Mouse (Mus musculus) heart, embryonic 15.5 days (tissue): ENCODE data around the gene Wdr25. TPM values are rescaled to one million over a fixed set of nuclear protein-coding genes. Genes with fewer than 3 reads are reported as not detected.

ENCODE experiments used
- ATAC-seq: fragments of 200-750 bp; cut with Nextera tagmentation; replicated peaks from 2 replicates; pipeline ENCODE4 v1.8.0; 2017; ENCODE audit warnings: low read depth, moderate TSS enrichment; ENCODE audit not compliant: insufficient number of reproducible peaks, insufficient read depth, low FRiP score
- H3K27ac ChIP-seq: fragments of 300-500 bp; sonication (generic); 2 replicates; pipeline ENCODE4 v1.5.1; 2015; ENCODE audit warnings: mild to moderate bottlenecking, inconsistent platforms
- H3K27me3 ChIP-seq: fragments of 300-500 bp; sonication (generic); 2 replicates; pipeline ENCODE4 v1.6.1; 2015; ENCODE audit warnings: inconsistent platforms
- H3K36me3 ChIP-seq: fragments of 300-500 bp; sonication (generic); 2 replicates; pipeline ENCODE4 v1.6.1; 2015; ENCODE audit warnings: mild to moderate bottlenecking, inconsistent platforms
- H3K4me1 ChIP-seq: fragments of 300-500 bp; sonication (generic); replicated peaks from 2 replicates; pipeline ENCODE4 v1.6.1; 2015; ENCODE audit warnings: inconsistent platforms
- H3K4me2 ChIP-seq: fragments of 300-500 bp; sonication (generic); 2 replicates; pipeline ENCODE4 v1.6.1; 2015; ENCODE audit warnings: inconsistent platforms, mild to moderate bottlenecking, moderate library complexity
- H3K4me3 ChIP-seq: fragments of 300-500 bp; sonication (generic); 2 replicates; pipeline ENCODE4 v1.5.1; 2015; ENCODE audit warnings: mild to moderate bottlenecking, inconsistent platforms
- H3K9ac ChIP-seq: fragments of 300-500 bp; sonication (generic); 2 replicates; pipeline ENCODE4 v1.6.1; 2015; ENCODE audit warnings: mild to moderate bottlenecking, inconsistent platforms
- H3K9me3 ChIP-seq: fragments of 300-500 bp; sonication (generic); replicated peaks from 2 replicates; pipeline ENCODE4 v1.6.1; 2016; ENCODE audit warnings: inconsistent platforms
- WGBS: fragments of 180-500 bp; shearing (Covaris S2); methylation state at CpG from one replicate; pipeline ENCODE4 v1.1.7; 2015; ENCODE audit warnings: mixed read lengths; 5-methylcytosine and 5-hydroxymethylcytosine counted together
- polyA plus RNA-seq: library from polyadenylated mRNA; unstranded; fragments of >200 nt; fragmentation: Nextera tagmentation; extraction: Ambion mirVana; gene quantifications from 2 replicates; pipeline ENCODE4 v1.2.1, GENCODE M21; 2015

Wdr25 gene
- polyA plus RNA-seq, 1 experiment from 2014 or later: 3.8 TPM

DNA sequence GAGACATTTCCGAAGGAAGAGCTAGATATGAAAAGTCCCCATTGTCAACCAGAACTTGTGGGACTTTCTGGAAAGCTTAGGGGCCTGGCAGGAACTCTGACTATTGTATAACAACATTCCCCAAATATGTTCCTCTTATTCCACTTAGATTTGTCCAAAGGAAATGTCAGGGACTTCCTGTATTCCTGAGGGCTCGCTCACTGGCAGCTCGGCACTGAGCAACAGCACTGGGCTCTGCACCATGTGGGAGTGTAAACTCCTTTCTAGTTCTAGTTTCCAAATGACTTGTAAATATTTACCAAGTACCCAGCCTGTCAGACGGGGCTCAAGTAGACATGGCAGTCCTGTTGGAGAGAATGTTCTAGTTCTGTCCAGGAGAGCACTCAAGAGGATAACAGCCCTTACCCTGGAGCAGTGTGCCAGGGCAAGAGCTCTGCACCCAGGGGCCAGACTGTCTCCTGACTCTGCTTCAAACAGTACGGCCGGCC is 28.4 kb upstream of the Wdr25 start:
- no peaks in the 10 kb centered on the region for H3K9me3 ChIP-seq
- H3K27me3 ChIP-seq: no peaks in the 10 kb centered on the region
- H3K36me3 ChIP-seq: peaks cover 65% of the 10 kb centered on the region
- no peak overlapping the region for H3K9ac ChIP-seq
- ATAC-seq: no peak; the same call in 1 of the 2 replicates
- 0 out of 2 replicates have a peak, but pooled peaks cover 3% of the 10 kb centered on the region for H3K4me1 ChIP-seq
- 80% methylated on average over 6 of the region's 6 CpGs for WGBS
- H3K27ac ChIP-seq: peak overlapping the region; percentile 64
- no peak overlapping the region for H3K4me3 ChIP-seq
- no peak overlapping the region for H3K4me2 ChIP-seq

GRCm38 (mm10) chr12:108869575-108869974 is 23.9 kb upstream of the Wdr25 start:
- Histone ChIP-seq H3K4me1 (0 out of 2 replicates have a peak, but pooled peaks cover 1% of the 10 kb centered on the region), H3K27me3 (no peaks in the 10 kb centered on the region), H3K36me3 (peaks cover 73% of the 10 kb centered on the region), H3K4me2 (no peak overlapping the region), H3K27ac (no peak overlapping the region), H3K9me3 (no peaks in the 10 kb centered on the region), H3K4me3 (no peak overlapping the region), H3K9ac (no peak overlapping the region)
- ATAC-seq: no peak
- 86% methylated on average over 2 of the region's 2 CpGs for WGBS

DNA sequence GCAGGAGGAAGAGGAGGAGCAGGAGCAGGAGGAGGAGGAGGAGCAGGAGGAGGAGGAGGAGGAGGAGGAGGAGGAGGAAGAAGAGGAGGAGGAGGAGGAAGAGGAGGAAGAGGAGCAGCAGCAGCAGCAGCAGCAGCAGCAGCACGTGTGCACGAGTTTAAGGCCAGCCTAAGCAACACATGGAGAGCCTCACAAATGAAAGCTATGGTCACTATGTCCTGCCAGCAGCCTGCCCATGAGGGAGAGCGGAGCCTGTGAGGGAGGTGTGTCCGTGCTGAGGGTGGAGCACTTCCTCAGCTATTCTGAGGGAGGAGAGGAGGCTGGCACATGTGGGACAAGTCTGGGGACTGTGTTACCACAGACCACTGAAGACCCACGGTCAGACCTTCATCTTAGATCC is 20.3 kb upstream of the Wdr25 start:
- no peak for ATAC-seq
- no peak overlapping the region for H3K27ac ChIP-seq
- H3K4me2 ChIP-seq: no peak overlapping the region
- no peaks in the 10 kb centered on the region for H3K27me3 ChIP-seq
- H3K9me3 ChIP-seq: no peaks in the 10 kb centered on the region
- H3K9ac ChIP-seq: no peak overlapping the region
- H3K36me3 ChIP-seq: peaks cover 74% of the 10 kb centered on the region
- H3K4me3 ChIP-seq: no peak overlapping the region
- H3K4me1 ChIP-seq: no peaks in the 10 kb centered on the region
- 77% methylated on average over 5 of the region's 5 CpGs for WGBS

DNA sequence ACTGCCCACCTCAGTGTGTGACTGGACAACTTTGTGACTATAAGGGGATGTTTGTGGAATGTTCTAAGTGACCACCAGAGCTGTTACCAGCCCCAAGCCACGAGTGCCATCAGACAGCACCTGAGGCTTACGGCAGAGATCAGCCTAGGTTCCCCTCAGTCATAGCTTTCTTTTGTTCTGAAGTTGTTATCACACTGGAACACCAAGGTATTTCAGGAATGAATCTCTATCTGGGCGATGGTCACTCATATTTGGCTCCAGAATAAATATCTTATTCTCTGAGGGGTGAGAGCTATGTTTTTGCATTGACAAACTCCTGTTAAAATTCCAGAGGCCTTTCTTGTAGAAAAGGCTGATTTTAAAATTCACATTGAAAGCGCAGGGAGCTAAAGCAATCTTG is 14.3 kb upstream of the Wdr25 start:
- ATAC-seq: no peak
- Histone ChIP-seq H3K4me1 (no peaks in the 10 kb centered on the region), H3K9me3 (no peaks in the 10 kb centered on the region), H3K36me3 (peaks cover 55% of the 10 kb centered on the region), H3K4me2 (no peak overlapping the region), H3K9ac (no peak overlapping the region), H3K27ac (no peak overlapping the region), H3K27me3 (no peaks in the 10 kb centered on the region), H3K4me3 (no peak overlapping the region)
- WGBS: 67% methylated on average over 4 of the region's 4 CpGs

DNA sequence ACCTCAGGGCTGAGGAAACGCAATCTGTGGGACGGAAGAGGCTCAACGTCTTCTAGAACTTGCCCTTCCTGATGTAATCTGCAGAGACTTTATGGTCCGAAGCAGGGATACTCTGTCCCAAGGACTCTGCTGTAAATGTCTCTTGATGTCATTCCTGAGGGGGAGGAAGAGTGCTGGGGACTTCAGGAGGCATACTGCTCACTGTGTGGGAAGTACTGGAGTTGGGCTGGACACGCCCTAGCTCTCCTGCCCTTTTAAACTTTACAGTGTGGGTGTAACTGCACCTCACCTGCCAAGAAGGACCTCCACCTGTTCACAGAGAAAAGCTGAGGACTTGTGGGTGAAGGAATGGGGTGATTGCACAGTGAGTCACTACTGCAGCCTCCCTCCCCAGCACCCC is 12.8 kb upstream of the Wdr25 start:
- no peak overlapping the region for H3K4me3 ChIP-seq
- H3K27me3 ChIP-seq: no peaks in the 10 kb centered on the region
- no peak overlapping the region for H3K4me2 ChIP-seq
- H3K9me3 ChIP-seq: no peaks in the 10 kb centered on the region
- no peak overlapping the region for H3K9ac ChIP-seq
- H3K27ac ChIP-seq: no peak overlapping the region
- no peaks in the 10 kb centered on the region for H3K4me1 ChIP-seq
- ATAC-seq: no peak
- 90% methylated on average over 5 of the region's 5 CpGs for WGBS
- H3K36me3 ChIP-seq: peaks cover 42% of the 10 kb centered on the region

DNA sequence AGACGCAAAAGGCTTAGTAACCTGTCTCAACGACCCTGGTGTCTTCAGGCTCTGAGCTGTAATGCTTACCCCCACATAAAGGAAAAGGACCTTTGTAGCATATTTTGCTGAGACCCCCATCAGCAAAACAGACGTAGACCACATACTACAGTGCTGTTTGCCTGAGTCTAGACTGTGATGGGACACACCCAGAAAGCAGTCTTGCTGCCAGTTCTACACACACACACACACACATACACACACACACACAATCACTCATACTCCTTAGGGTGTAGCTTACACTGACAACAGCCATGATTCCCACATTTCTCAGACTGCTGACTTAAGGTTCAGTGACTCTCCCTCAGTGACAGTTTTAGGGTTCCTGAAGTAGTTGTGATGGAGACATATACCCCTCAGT is 12.2 kb upstream of the Wdr25 start:
- Histone ChIP-seq H3K27me3 (no peaks in the 10 kb centered on the region), H3K4me3 (no peak overlapping the region), H3K36me3 (peaks cover 45% of the 10 kb centered on the region), H3K4me1 (no peaks in the 10 kb centered on the region), H3K4me2 (no peak overlapping the region), H3K9me3 (no peaks in the 10 kb centered on the region), H3K27ac (no peak overlapping the region), H3K9ac (no peak overlapping the region)
- no peak for ATAC-seq
- WGBS: 80% methylated on average over 3 of the region's 3 CpGs

GRCm38 (mm10) chr12:108882776-108883175 is 10.7 kb upstream of the Wdr25 start:
- Histone ChIP-seq H3K4me1 (no peaks in the 10 kb centered on the region), H3K9me3 (no peaks in the 10 kb centered on the region), H3K9ac (no peak overlapping the region), H3K4me3 (no peak overlapping the region), H3K27me3 (no peaks in the 10 kb centered on the region), H3K27ac (no peak overlapping the region), H3K36me3 (peaks cover 57% of the 10 kb centered on the region), H3K4me2 (no peak overlapping the region)
- WGBS: 79% methylated on average over 8 of the region's 8 CpGs
- ATAC-seq: no peak

DNA sequence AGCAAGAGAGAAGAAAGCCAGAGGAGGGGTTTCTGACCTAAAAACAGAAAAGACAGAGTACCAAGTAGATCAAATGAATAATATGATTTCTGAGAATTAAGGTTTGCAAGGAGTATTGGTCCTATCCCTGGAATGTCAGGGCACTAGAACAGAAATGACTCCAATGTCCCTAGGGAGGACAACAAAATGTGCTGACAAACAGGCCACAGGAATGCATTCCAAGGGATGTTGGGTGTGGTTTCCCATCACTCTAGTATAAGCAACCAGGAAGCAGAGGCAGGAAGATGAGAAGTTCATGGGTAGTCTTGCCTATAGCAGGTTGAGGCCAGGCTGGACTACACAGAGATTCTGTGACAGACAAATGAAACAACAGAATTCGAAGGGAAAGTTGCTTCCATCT is 7.5 kb upstream of the Wdr25 start:
- Histone ChIP-seq H3K27ac (no peak overlapping the region), H3K36me3 (peaks cover 53% of the 10 kb centered on the region)

GRCm38 (mm10) chr12:108887077-108887476 is 6.4 kb upstream of the Wdr25 start:
- Histone ChIP-seq H3K4me2 (no peak overlapping the region), H3K4me1 (no peaks in the 10 kb centered on the region), H3K27ac (no peak overlapping the region), H3K9ac (no peak overlapping the region), H3K4me3 (no peak overlapping the region), H3K36me3 (peaks cover 50% of the 10 kb centered on the region), H3K27me3 (no peaks in the 10 kb centered on the region), H3K9me3 (no peaks in the 10 kb centered on the region)
- no peak for ATAC-seq
- 79% methylated on average over 4 of the region's 4 CpGs for WGBS

More for the DNA sequence above, 7.5 kb upstream of the Wdr25 start:
- Histone ChIP-seq H3K4me3 (no peak overlapping the region), H3K4me1 (no peaks in the 10 kb centered on the region), H3K9me3 (no peaks in the 10 kb centered on the region), H3K9ac (no peak overlapping the region), H3K27me3 (no peaks in the 10 kb centered on the region), H3K4me2 (no peak overlapping the region)
- 87% methylated on average over 1 of the region's 1 CpGs for WGBS
- ATAC-seq: no peak

GRCm38 (mm10) chr12:108888632-108889031 is 4.8 kb upstream of the Wdr25 start:
- H3K4me2 ChIP-seq: no peak overlapping the region
- peaks cover 42% of the 10 kb centered on the region for H3K36me3 ChIP-seq
- no peaks in the 10 kb centered on the region for H3K9me3 ChIP-seq
- no peaks in the 10 kb centered on the region for H3K27me3 ChIP-seq
- ATAC-seq: no peak
- WGBS: 63% methylated on average over 4 of the region's 4 CpGs
- no peak overlapping the region for H3K4me3 ChIP-seq
- H3K9ac ChIP-seq: no peak overlapping the region
- H3K4me1 ChIP-seq: peaks cover 9% of the 10 kb centered on the region
- H3K27ac ChIP-seq: no peak overlapping the region

DNA sequence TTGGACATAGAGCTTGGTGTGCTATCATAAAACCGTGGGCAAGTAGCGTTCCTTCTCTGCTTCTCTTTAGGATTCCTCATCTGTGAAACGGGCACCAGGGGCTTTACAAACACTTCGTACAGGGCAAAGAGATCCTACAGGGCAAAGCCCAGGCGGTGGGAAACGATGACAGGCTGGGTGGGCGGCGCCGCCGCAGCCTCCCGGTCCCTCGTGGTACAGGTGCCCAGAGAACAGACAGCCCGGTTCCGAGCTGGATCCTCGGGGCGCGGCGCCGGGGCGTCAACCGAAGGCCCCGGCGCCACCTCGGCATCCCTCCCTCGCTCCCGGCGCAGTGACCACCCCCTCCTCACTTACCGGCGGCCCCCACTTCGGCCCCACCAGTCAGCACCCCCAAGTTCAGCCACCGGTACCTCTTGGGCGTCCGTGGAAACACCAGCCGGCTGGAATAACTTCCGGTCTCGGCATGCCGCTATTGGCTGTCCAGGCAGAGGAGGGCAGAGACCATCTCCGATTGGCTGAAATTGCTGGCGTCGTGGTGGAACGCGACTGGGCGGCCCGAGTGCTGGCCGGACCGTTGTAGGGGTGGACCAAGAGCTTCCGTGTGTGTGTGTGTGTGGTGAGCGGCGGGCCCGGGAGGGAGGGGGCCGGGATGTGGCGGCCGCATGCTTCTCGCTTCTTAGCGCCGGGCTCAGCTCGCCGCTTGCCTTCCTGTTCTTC is 442 bp downstream of the Wdr25 start, which contains the start of gene Wars:
Wars (minus strand) TSS at position 460 of the 717 bp plus-strand sequence.
- peak within 1 kb of the TSS; percentile 80 for H3K9ac ChIP-seq
- under 1% methylated on average over 57 of the region's 58 CpGs for WGBS
- H3K9me3 ChIP-seq: no peaks in the 10 kb centered on the region
- ATAC-seq: peak; percentile 99
- peak within 1 kb of the TSS; percentile 86 for H3K4me3 ChIP-seq
- 0 out of 2 replicates have a peak, but pooled peaks cover 6% of the 10 kb centered on the region for H3K36me3 ChIP-seq
- H3K4me1 ChIP-seq: peaks cover 14% of the 10 kb centered on the region
- no peaks in the 10 kb centered on the region for H3K27me3 ChIP-seq
- 0 out of 2 replicates have a peak within 1 kb of the TSS, but pooled peaks have one; percentile 11 for H3K27ac ChIP-seq
- H3K4me2 ChIP-seq: peak within 1 kb of the TSS; percentile 79

GRCm38 (mm10) chr12:108894432-108894816 is 993 bp downstream of the Wdr25 start:
- Histone ChIP-seq H3K4me2 (peak overlapping the region; percentile 79), H3K9ac (peak overlapping the region; percentile 56), H3K4me3 (peak overlapping the region; percentile 86), H3K36me3 (0 out of 2 replicates have a peak, but pooled peaks cover 6% of the 10 kb centered on the region), H3K27me3 (no peaks in the 10 kb centered on the region), H3K4me1 (peaks cover 14% of the 10 kb centered on the region), H3K9me3 (no peaks in the 10 kb centered on the region), H3K27ac (no peak overlapping the region)
- WGBS: 4% methylated on average over 7 of the region's 7 CpGs
- no peak for ATAC-seq
